Mouse (Mus musculus) hindbrain, embryonic 16.5 days (tissue): Measurements from ENCODE around the gene Ucp2. TPM values are rescaled to one million over a fixed set of nuclear protein-coding genes. Genes with fewer than 3 reads are reported as not detected.
A peak's percentile ranks its signal among the peaks of the same experiment; 100 is the strongest.

Source experiments
- ATAC-seq: fragments of 200-750 bp; cut with Nextera tagmentation; 2 replicates; pipeline ENCODE4 v1.8.0; 2017; ENCODE audit warnings: moderate TSS enrichment, moderate library complexity
- H3K27ac ChIP-seq: fragments of 300-500 bp; sonication (generic); 2 replicates; pipeline ENCODE4 v1.5.1; 2014; ENCODE audit warnings: low read depth, mild to moderate bottlenecking, control low read depth, low read length, moderate library complexity
- H3K27me3 ChIP-seq: fragments of 300-500 bp; sonication (generic); replicated peaks from 2 replicates; pipeline ENCODE4 v1.6.1; 2014; ENCODE audit warnings: low read length; ENCODE audit not compliant: control insufficient read depth, insufficient read depth
- H3K36me3 ChIP-seq: fragments of 300-500 bp; sonication (generic); 2 replicates; pipeline ENCODE4 v1.6.1; 2014; ENCODE audit warnings: mild to moderate bottlenecking, low read length, moderate library complexity, mixed read lengths; ENCODE audit not compliant: control insufficient read depth, insufficient read depth
- H3K4me1 ChIP-seq: fragments of 300-500 bp; sonication (generic); 2 replicates; pipeline ENCODE4 v1.6.1; 2014; ENCODE audit warnings: low read depth, low read length; ENCODE audit not compliant: control insufficient read depth, insufficient read depth
- H3K4me2 ChIP-seq: fragments of 300-500 bp; sonication (generic); 2 replicates; pipeline ENCODE4 v1.6.1; 2014; ENCODE audit warnings: mild to moderate bottlenecking, low read length, control low read depth, moderate library complexity
- H3K4me3 ChIP-seq: fragments of 300-500 bp; sonication (generic); 2 replicates; pipeline ENCODE4 v1.5.1; 2014; ENCODE audit warnings: mild to moderate bottlenecking, low read length, control low read depth, moderate library complexity
- H3K9ac ChIP-seq: fragments of 300-500 bp; sonication (generic); 2 replicates; pipeline ENCODE4 v1.6.1; 2014; ENCODE audit warnings: low read depth, mild to moderate bottlenecking, control low read depth, low read length, moderate library complexity
- H3K9me3 ChIP-seq: fragments of 300-500 bp; sonication (generic); 2 replicates; pipeline ENCODE4 v1.6.1; 2014; ENCODE audit warnings: mild to moderate bottlenecking, low read length, moderate library complexity; ENCODE audit not compliant: control insufficient read depth
- WGBS: fragments of 180-500 bp; shearing (Covaris S2); extraction: QIAGEN DNeasy Blood & Tissue Kit; methylation state at CpG from one replicate; pipeline ENCODE4 v1.1.7; 2014; 5-methylcytosine and 5-hydroxymethylcytosine counted together
- polyA plus RNA-seq: library from polyadenylated mRNA; unstranded; fragments of >200 nt; fragmentation: Nextera tagmentation; extraction: Ambion mirVana; gene quantifications from 2 replicates; pipeline ENCODE4 v1.2.1, GENCODE M21; 2015

Gene Ucp2
- polyA plus RNA-seq, 1 experiment from 2014 or later = 88.9 TPM

DNA sequence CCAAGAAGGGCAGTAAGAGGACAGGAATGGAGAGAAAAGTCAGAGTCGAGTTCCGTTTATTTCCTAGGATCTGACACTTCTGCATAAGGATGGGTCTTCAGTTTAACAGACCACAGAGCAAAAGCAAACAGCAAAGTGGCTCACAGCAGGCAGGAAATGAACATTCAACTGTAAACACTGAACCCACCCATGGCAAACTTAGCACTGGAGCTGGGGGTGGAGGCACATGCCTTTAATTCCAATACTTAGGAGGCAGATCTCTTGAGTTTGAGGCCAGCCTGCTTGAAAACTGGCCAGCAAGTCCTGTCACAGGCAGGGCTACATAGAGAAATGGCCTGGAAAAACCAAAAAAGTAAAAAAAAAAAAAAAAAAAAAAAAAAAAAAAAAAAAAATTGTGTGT is 40.4 kb downstream of the Ucp2 start:
- 70% methylated on average over 2 of the region's 2 CpGs for WGBS
- Histone ChIP-seq H3K4me2 (no peak overlapping the region), H3K4me3 (no peak overlapping the region), H3K27ac (no peak overlapping the region), H3K27me3 (no peaks in the 10 kb centered on the region), H3K4me1 (peaks cover 7% of the 10 kb centered on the region), H3K36me3 (no peaks in the 10 kb centered on the region), H3K9me3 (no peaks in the 10 kb centered on the region), H3K9ac (no peak overlapping the region)
- no peak for ATAC-seq

DNA sequence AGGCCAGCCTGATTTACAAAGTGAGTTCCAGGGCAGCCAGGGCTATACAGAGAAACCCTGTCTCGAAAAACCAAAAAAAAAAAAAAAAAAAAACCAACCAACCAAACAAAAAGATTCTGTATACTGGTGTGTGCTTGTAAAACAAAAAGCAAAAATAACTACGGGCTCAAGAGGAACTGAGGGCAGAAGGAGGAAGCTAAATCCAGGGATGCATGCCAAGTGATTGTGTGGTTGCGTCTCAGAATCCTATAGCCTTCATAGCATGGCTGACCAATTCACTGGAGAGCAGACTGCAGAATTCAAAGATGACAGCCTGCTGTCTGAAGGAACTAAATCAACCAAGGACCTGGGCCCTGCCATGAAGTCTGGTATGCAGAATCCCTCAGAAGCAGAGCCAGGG is 41.1 kb downstream of the Ucp2 start:
- H3K9me3 ChIP-seq = no peaks in the 10 kb centered on the region
- 79% methylated on average over 3 of the region's 3 CpGs for whole genome bisulfite sequencing
- H3K27ac ChIP-seq = no peak overlapping the region
- H3K4me3 ChIP-seq = no peak overlapping the region
- no peak overlapping the region for H3K9ac ChIP-seq
- ATAC-seq = no peak
- peaks cover 7% of the 10 kb centered on the region for H3K4me1 ChIP-seq
- peaks cover 3% of the 10 kb centered on the region; the same call in 1 of the 2 replicates for H3K36me3 ChIP-seq
- H3K4me2 ChIP-seq = no peak overlapping the region
- no peaks in the 10 kb centered on the region for H3K27me3 ChIP-seq

DNA sequence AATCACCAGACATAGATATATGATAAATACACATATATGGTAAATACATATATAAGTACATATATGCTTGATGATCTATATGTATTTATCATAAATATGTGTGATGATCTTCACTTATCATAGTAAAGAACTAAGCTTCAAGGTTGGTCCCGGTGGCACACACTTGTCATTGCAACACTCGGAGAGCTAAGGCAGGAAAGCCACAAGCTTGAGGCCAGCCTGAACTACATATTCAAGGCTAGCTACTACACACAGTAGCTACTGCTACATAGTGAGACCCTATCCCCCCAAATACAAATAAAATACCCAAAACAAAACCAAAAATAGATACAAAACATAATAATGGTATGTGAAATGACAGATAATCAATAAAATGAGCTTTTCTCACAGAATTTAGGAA is 42.7 kb downstream of the Ucp2 start:
- no peak overlapping the region for H3K4me2 ChIP-seq
- H3K4me1 ChIP-seq = peaks cover 7% of the 10 kb centered on the region
- H3K27ac ChIP-seq = no peak overlapping the region
- no peak for ATAC-seq
- no peaks in the 10 kb centered on the region for H3K9me3 ChIP-seq
- peaks cover 12% of the 10 kb centered on the region for H3K36me3 ChIP-seq
- no peaks in the 10 kb centered on the region for H3K27me3 ChIP-seq
- WGBS = 87% methylated on average over 2 of the region's 2 CpGs
- H3K4me3 ChIP-seq = no peak overlapping the region
- no peak overlapping the region for H3K9ac ChIP-seq

DNA sequence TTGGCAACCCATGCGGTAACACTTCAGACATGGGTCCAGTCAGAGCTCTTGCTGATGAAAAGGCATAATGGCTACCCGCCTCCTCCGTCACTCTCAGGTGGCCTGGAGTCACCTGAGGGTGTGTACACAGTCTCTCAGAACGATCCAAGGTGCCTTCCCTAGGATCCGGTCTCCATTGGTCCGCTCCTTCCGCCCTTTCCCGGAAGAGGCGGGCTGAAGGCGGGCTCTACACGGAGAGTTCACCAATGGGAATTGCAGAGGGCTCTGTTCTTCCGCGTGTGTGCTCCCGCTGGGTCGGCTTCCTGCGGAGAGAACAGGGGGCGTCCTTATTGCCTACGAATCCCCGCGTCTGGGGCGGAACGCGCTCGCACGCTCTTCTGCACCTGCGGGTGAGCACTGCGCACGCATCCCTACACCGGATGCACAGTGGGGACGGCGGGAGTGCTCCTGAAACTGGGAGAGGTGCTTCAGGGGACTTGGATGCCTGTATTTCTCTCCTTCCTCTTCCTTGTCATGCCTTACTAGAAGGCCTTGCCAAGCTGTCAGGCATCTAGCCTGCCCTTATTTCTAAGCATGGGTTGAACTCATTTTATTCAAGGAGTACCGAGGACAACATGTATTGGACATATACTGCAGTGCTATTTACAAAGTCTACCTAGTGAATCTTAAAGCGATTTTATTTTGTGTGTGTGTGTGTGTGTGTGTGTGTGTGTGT is 43.8 kb downstream of the Ucp2 start, which contains the start of gene Coa4:
Gene Coa4 (plus strand): TSS at position 268 of the 715 bp plus-strand sequence.
- peaks cover 12% of the 10 kb centered on the region for H3K36me3 ChIP-seq
- peak; percentile 100 for ATAC-seq
- peak within 1 kb of the TSS; percentile 70 for H3K4me2 ChIP-seq
- peaks cover 7% of the 10 kb centered on the region for H3K4me1 ChIP-seq
- H3K27me3 ChIP-seq = no peaks in the 10 kb centered on the region
- under 1% methylated on average over 33 of the region's 33 CpGs for WGBS
- no peaks in the 10 kb centered on the region for H3K9me3 ChIP-seq
- H3K9ac ChIP-seq = peak within 1 kb of the TSS; percentile 76
- H3K27ac ChIP-seq = peak within 1 kb of the TSS; percentile 85
- H3K4me3 ChIP-seq = peak within 1 kb of the TSS; percentile 60

DNA sequence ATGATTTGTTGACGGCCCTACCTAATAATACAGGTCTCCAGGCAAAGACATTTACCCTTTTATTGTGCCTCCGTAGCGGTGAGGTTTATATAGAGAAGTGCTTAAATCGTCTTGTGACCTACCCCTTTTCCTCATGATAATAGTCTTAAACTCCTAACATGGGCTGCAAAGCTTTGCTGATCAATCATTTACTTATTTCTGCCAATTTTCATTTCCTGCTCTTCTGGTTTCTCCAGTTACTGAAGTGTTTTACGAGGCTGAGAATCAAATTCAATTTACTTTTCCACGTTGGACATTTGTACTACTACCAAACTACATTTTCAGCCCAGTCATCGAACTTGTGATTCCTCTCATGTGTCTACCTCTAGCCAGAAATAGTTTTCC is 44.4 kb downstream of the Ucp2 start:
- 28% methylated on average over 7 of the region's 7 CpGs for WGBS
- peak overlapping the region; percentile 70 for H3K4me2 ChIP-seq
- H3K4me1 ChIP-seq = peaks cover 7% of the 10 kb centered on the region
- no peaks in the 10 kb centered on the region for H3K9me3 ChIP-seq
- no peak for ATAC-seq
- no peaks in the 10 kb centered on the region for H3K27me3 ChIP-seq
- peak overlapping the region; percentile 76 for H3K9ac ChIP-seq
- peak overlapping the region; percentile 85 for H3K27ac ChIP-seq
- H3K4me3 ChIP-seq = peak overlapping the region; percentile 60
- peaks cover 12% of the 10 kb centered on the region for H3K36me3 ChIP-seq

DNA sequence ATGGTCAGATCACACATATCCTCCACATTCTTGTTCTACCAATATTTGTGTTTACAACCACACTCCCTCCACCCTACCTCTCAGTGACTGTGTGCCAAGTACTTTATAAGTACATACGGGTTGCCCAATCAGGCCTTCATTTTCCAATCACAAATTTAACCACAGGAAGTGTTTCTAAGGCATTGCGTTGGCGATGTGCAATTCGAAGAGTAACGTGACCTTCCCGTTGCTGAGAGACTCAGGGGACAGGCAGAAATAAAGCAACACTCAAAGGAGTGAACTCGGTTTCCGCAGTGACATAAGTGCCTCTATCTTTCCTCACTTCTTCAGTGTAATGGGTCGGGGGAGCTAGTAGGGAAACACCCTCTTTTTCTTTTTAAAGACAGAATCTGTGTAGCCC is 46.4 kb downstream of the Ucp2 start:
- Histone ChIP-seq H3K36me3 (peaks cover 12% of the 10 kb centered on the region), H3K4me3 (no peak overlapping the region), H3K9ac (no peak overlapping the region), H3K27me3 (no peaks in the 10 kb centered on the region), H3K4me2 (no peak overlapping the region), H3K4me1 (peaks cover 7% of the 10 kb centered on the region), H3K9me3 (no peaks in the 10 kb centered on the region), H3K27ac (no peak overlapping the region)
- whole genome bisulfite sequencing = 94% methylated on average over 9 of the region's 9 CpGs
- ATAC-seq = no peak

DNA sequence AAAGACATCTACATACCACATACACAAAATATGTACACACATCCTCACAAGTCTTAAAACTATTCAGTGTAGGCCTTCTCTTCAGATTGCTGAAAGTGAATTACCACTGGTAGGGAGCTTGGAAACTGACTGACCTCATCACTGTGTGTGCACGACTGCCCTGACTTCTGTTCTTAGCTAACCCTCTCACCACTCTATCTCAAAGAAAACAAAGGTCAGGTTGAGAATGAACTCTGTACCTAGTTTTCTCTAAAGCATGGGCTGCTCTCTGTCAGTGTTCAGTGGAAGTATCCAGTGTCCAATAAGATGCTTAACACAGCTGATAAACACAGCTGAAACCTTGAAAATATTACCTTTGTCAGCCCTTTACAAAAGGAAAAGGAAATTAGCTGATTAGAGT is 51.3 kb downstream of the Ucp2 start:
- H3K9ac ChIP-seq = no peak overlapping the region
- ATAC-seq = no peak
- H3K4me1 ChIP-seq = no peaks in the 10 kb centered on the region
- no peak overlapping the region for H3K27ac ChIP-seq
- peaks cover 7% of the 10 kb centered on the region for H3K36me3 ChIP-seq
- 59% methylated on average over 1 of the region's 1 CpGs for WGBS
- no peak overlapping the region for H3K4me3 ChIP-seq
- no peaks in the 10 kb centered on the region for H3K27me3 ChIP-seq
- H3K9me3 ChIP-seq = no peaks in the 10 kb centered on the region
- H3K4me2 ChIP-seq = no peak overlapping the region

DNA sequence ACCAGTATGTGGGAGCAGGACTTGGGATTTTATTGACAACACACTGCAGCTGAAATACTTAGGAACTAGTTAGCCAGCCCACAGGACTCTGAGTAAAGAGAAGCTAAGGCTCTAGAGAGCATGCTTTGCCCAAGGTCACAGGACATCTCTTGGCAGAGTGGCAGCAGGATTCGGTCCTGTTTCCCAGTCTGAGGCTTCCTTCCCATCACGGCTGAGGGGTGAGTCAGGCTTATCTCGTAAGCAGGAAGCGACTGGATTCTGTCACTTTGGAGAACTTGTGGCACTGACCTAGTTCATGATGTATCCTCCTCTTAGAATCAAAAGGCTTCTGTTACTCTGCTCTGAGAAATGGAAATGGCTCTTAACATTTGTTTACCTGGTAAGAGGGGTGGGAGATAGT is 54.5 kb downstream of the Ucp2 start:
- Histone ChIP-seq H3K27ac (no peak overlapping the region), H3K9me3 (no peaks in the 10 kb centered on the region), H3K4me3 (no peak overlapping the region), H3K4me2 (no peak overlapping the region), H3K36me3 (no peaks in the 10 kb centered on the region; the same call in 1 of the 2 replicates), H3K27me3 (no peaks in the 10 kb centered on the region), H3K9ac (no peak overlapping the region), H3K4me1 (no peaks in the 10 kb centered on the region; the same call in 1 of the 2 replicates)
- no peak for ATAC-seq
- WGBS = 86% methylated on average over 4 of the region's 4 CpGs

DNA sequence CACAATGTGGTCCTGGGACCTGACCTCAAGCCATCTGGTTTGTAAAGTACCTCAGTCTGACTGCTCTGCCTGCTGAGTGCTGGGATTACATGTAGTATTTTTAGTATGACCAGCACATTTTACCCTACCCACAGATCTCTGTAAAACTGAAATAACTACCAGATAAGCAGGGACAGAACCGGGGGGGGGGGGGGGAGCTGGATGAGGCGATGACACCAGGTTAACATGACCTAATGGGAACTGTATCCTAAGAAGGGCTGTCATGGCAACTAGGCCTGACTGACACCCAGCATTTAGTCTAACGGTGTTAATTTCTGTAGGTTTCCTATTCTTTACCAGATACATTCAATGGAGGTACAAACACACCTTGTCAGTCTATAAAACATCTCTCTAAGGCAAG is 56.7 kb downstream of the Ucp2 start:
- peaks cover 4% of the 10 kb centered on the region for H3K4me1 ChIP-seq
- H3K27ac ChIP-seq = no peak overlapping the region
- H3K4me3 ChIP-seq = no peak overlapping the region
- 81% methylated on average over 3 of the region's 3 CpGs for WGBS
- no peaks in the 10 kb centered on the region; the same call in 1 of the 2 replicates for H3K36me3 ChIP-seq
- H3K9ac ChIP-seq = no peak overlapping the region
- H3K4me2 ChIP-seq = no peak overlapping the region
- no peaks in the 10 kb centered on the region for H3K27me3 ChIP-seq
- H3K9me3 ChIP-seq = no peaks in the 10 kb centered on the region
- ATAC-seq = no peak
